ENCODE assay signal across 16 mouse cellular contexts in the genomic region with DNA sequence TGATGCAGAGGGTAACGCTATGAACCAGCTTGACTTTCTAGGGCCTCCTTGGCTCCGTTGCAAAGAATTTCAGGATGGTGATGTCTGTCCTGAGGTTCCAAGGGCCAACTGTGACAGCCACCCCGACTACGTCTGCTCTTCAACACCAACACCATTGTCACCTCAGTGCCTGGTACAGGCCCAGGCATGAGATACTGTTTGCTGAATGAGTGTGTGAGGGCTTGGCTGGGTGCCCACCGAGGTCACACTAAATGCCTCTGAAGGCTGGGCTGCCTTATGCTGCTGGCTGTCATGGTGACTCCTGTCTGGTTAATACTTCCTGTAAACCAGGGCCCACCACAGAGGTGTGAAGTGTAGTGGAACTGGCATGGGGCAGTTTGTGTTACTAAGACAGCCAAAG.
DNase-seq lines count a peak whose midpoint lies in the region; ATAC-seq and TF ChIP-seq lines count a peak whose summit lies in the region.
"Had no signal": no experiment of that assay in that cellular context is flagged by ENCODE, and none has a peak within 500 bp of the region (broad histone marks: within the 10 kb centered on the region; RNA-seq: fewer than 3 reads in every experiment).

No protein-coding gene starts in this region.

- no peak overlapping the region for H3K4me2 ChIP-seq in forebrain, embryonic 14.5 days (ENCODE audit: low read length)
- no peak overlapping the region for H3K4me2 ChIP-seq in forebrain, embryonic 11.5 days (ENCODE audit: low read depth, low read length, severe bottlenecking)
- H3K4me2 ChIP-seq in neural tube, embryonic 13.5 days: no peak overlapping the region
- no peak overlapping the region for H3K4me2 ChIP-seq in neural tube, embryonic 15.5 days
- no peak overlapping the region for H3K4me2 ChIP-seq in midbrain, embryonic 15.5 days
- H3K4me2 ChIP-seq: heart, embryonic 12.5 days; kidney, embryonic 15.5 days; lung, embryonic 15.5 days; midbrain, embryonic 12.5 days had no signal

- no peaks in the 10 kb centered on the region for H3K9me3 ChIP-seq in forebrain, embryonic 14.5 days (replicated peaks; ENCODE audit: control insufficient read depth, low read length)
- H3K9me3 ChIP-seq in forebrain, embryonic 11.5 days (ENCODE audit: control insufficient read depth, low read length): no peaks in the 10 kb centered on the region
- peaks cover 4% of the 10 kb centered on the region; the same call in 1 of the 2 replicates for H3K9me3 ChIP-seq in neural tube, embryonic 13.5 days
- no peaks in the 10 kb centered on the region for H3K9me3 ChIP-seq in neural tube, embryonic 15.5 days (replicated peaks)
- no peaks in the 10 kb centered on the region for H3K9me3 ChIP-seq in midbrain, embryonic 15.5 days
- H3K9me3 ChIP-seq: kidney, embryonic 15.5 days; lung, embryonic 15.5 days; midbrain, embryonic 12.5 days had no signal

- WGBS in forebrain, embryonic 14.5 days: 81% methylated on average over 5 of the region's 5 CpGs
- 94% methylated on average over 5 of the region's 5 CpGs for WGBS in forebrain, embryonic 11.5 days
- WGBS in neural tube, embryonic 13.5 days: 81% methylated on average over 5 of the region's 5 CpGs
- 85% methylated on average over 5 of the region's 5 CpGs for WGBS in neural tube, embryonic 15.5 days
- WGBS in midbrain, embryonic 15.5 days: 89% methylated on average over 5 of the region's 5 CpGs
- 90% methylated on average over 5 of the region's 5 CpGs for WGBS in thymus, adult 2 months

- no peak overlapping the region for H3K9ac ChIP-seq in forebrain, embryonic 14.5 days (ENCODE audit: low read length)
- no peak overlapping the region for H3K9ac ChIP-seq in forebrain, embryonic 11.5 days (ENCODE audit: low read length)
- H3K9ac ChIP-seq in neural tube, embryonic 13.5 days: no peak overlapping the region
- no peak overlapping the region for H3K9ac ChIP-seq in neural tube, embryonic 15.5 days (replicated peaks)
- no peak overlapping the region for H3K9ac ChIP-seq in midbrain, embryonic 15.5 days
- H3K9ac ChIP-seq: heart, embryonic 12.5 days; kidney, embryonic 15.5 days; lung, embryonic 15.5 days; midbrain, embryonic 12.5 days had no signal

- H3K27me3 ChIP-seq in forebrain, embryonic 14.5 days (replicated peaks; ENCODE audit: control insufficient read depth, insufficient read depth, low read length): no peaks in the 10 kb centered on the region
- H3K27me3 ChIP-seq in forebrain, embryonic 11.5 days (ENCODE audit: control insufficient read depth, insufficient read depth, low read length): no peaks in the 10 kb centered on the region
- H3K27me3 ChIP-seq in neural tube, embryonic 13.5 days: no peaks in the 10 kb centered on the region
- H3K27me3 ChIP-seq in neural tube, embryonic 15.5 days (replicated peaks): no peaks in the 10 kb centered on the region
- H3K27me3 ChIP-seq in midbrain, embryonic 15.5 days (replicated peaks): no peaks in the 10 kb centered on the region
- H3K27me3 ChIP-seq in thymus, adult 2 months (ENCODE audit: control insufficient read depth, insufficient read depth, low read length): no peaks in the 10 kb centered on the region
- H3K27me3 ChIP-seq: heart, embryonic 12.5 days; kidney, embryonic 15.5 days; lung, embryonic 15.5 days; midbrain, embryonic 12.5 days had no signal

- DNase-seq in forebrain, embryonic 14.5 days (ENCODE audit: low spot score): peak; percentile 52
- no peak for DNase-seq in forebrain, embryonic 11.5 days (ENCODE audit: low spot score)
- peak; percentile 45 to 56 for DNase-seq in cerebellum, postnatal 14 days
- DNase-seq in thymus, adult 2 months: no peak
- no peak for DNase-seq in gastrocnemius, postnatal 10 days
- DNase-seq: gastrocnemius, adult 2 months; right cerebral cortex, adult 18-20 months; thymus, adult 18-20 months had no signal

- peak; percentile 36; the same call in 1 of the 2 replicates for ATAC-seq in forebrain, embryonic 14.5 days
- no peak for ATAC-seq in forebrain, embryonic 11.5 days (replicated peaks; ENCODE audit: low FRiP score)
- peak; percentile 72 for ATAC-seq in neural tube, embryonic 13.5 days (ENCODE audit: low read depth)
- no peak for ATAC-seq in neural tube, embryonic 15.5 days (ENCODE audit: low FRiP score)
- ATAC-seq in midbrain, embryonic 15.5 days (replicated peaks): no peak

- TF ChIP-seq CTCF in thymus, adult 2 months (IDR thresholded peaks at IDR 0.05; ENCODE audit: borderline replicate concordance, control insufficient read depth, extremely low read depth, insufficient read depth, low read length, poor library complexity): no peak

- TF ChIP-seq POLR2A in thymus, adult 2 months (IDR thresholded peaks at IDR 0.05; ENCODE audit: control insufficient read depth, extremely low read depth, insufficient read depth, low read length, poor library complexity): no peak

- H3K36me3 ChIP-seq in forebrain, embryonic 14.5 days (ENCODE audit: control insufficient read depth, insufficient read depth, low read length): no peaks in the 10 kb centered on the region
- no peaks in the 10 kb centered on the region for H3K36me3 ChIP-seq in forebrain, embryonic 11.5 days (ENCODE audit: control insufficient read depth, insufficient read depth, low read length)
- H3K36me3 ChIP-seq in neural tube, embryonic 13.5 days: no peaks in the 10 kb centered on the region
- no peaks in the 10 kb centered on the region for H3K36me3 ChIP-seq in neural tube, embryonic 15.5 days
- no peaks in the 10 kb centered on the region for H3K36me3 ChIP-seq in midbrain, embryonic 15.5 days (replicated peaks)
- no peaks in the 10 kb centered on the region for H3K36me3 ChIP-seq in thymus, adult 2 months (ENCODE audit: control insufficient read depth, insufficient read depth, low read length)
- H3K36me3 ChIP-seq: heart, embryonic 12.5 days; kidney, embryonic 15.5 days; lung, embryonic 15.5 days; midbrain, embryonic 12.5 days had no signal

- no peak overlapping the region for H3K4me3 ChIP-seq in forebrain, embryonic 14.5 days (ENCODE audit: low read depth, low read length)
- H3K4me3 ChIP-seq in forebrain, embryonic 11.5 days (ENCODE audit: low read depth, low read length): no peak overlapping the region
- no peak overlapping the region for H3K4me3 ChIP-seq in neural tube, embryonic 13.5 days
- no peak overlapping the region for H3K4me3 ChIP-seq in neural tube, embryonic 15.5 days (replicated peaks)
- H3K4me3 ChIP-seq in midbrain, embryonic 15.5 days: no peak overlapping the region
- H3K4me3 ChIP-seq in thymus, adult 2 months (ENCODE audit: control insufficient read depth, insufficient read depth, low read length): no peak overlapping the region
- H3K4me3 ChIP-seq: gastrocnemius, adult 2 months; heart, embryonic 12.5 days; kidney, embryonic 15.5 days; layer of hippocampus, adult 2 months; lung, embryonic 15.5 days; midbrain, embryonic 12.5 days had no signal

- peaks cover 16% of the 10 kb centered on the region for H3K4me1 ChIP-seq in forebrain, embryonic 14.5 days (ENCODE audit: control insufficient read depth, insufficient read depth, low read length)
- H3K4me1 ChIP-seq in forebrain, embryonic 11.5 days (replicated peaks; ENCODE audit: control insufficient read depth, insufficient read depth, low read length): no peaks in the 10 kb centered on the region
- peaks cover 15% of the 10 kb centered on the region for H3K4me1 ChIP-seq in neural tube, embryonic 13.5 days (replicated peaks)
- H3K4me1 ChIP-seq in neural tube, embryonic 15.5 days: peaks cover 14% of the 10 kb centered on the region
- H3K4me1 ChIP-seq in midbrain, embryonic 15.5 days: no peaks in the 10 kb centered on the region
- H3K4me1 ChIP-seq in thymus, adult 2 months (replicated peaks; ENCODE audit: control insufficient read depth, insufficient read depth, low read length): no peaks in the 10 kb centered on the region
- H3K4me1 ChIP-seq: heart, embryonic 12.5 days; kidney, embryonic 15.5 days; lung, embryonic 15.5 days; midbrain, embryonic 12.5 days had no signal

- H3K27ac ChIP-seq in forebrain, embryonic 14.5 days (ENCODE audit: low read depth, low read length): peak overlapping the region; percentile 41; the same call in 1 of the 2 replicates
- H3K27ac ChIP-seq in forebrain, embryonic 11.5 days (ENCODE audit: low read depth, low read length): no peak overlapping the region
- peak overlapping the region; percentile 87 for H3K27ac ChIP-seq in neural tube, embryonic 13.5 days (replicated peaks)
- no peak overlapping the region for H3K27ac ChIP-seq in neural tube, embryonic 15.5 days (replicated peaks)
- H3K27ac ChIP-seq in midbrain, embryonic 15.5 days: peak overlapping the region; percentile 51
- H3K27ac ChIP-seq in thymus, adult 2 months (ENCODE audit: control insufficient read depth, insufficient read depth, low read length): no peak overlapping the region
- H3K27ac ChIP-seq: gastrocnemius, adult 2 months; kidney, embryonic 15.5 days; layer of hippocampus, adult 2 months; lung, embryonic 15.5 days; midbrain, embryonic 12.5 days had no signal

Comparison
In these comparisons a context has a peak if more than half of its experiments do, and no peak if none do; other contexts are left out.
1. ATAC-seq: peak in forebrain, embryonic 14.5 days (single experiment) and neural tube, embryonic 13.5 days (single experiment); none in forebrain, embryonic 11.5 days (single experiment), neural tube, embryonic 15.5 days (single experiment) and midbrain, embryonic 15.5 days (single experiment).
2. DNase-seq: peak in forebrain, embryonic 14.5 days (single experiment) and cerebellum, postnatal 14 days (2 of 2); none in forebrain, embryonic 11.5 days (single experiment), thymus, adult 2 months (single experiment) and gastrocnemius, postnatal 10 days (single experiment).
3. H3K27ac ChIP-seq: peak in forebrain, embryonic 14.5 days (single experiment), neural tube, embryonic 13.5 days (single experiment) and midbrain, embryonic 15.5 days (single experiment); none in forebrain, embryonic 11.5 days (single experiment), neural tube, embryonic 15.5 days (single experiment) and thymus, adult 2 months (single experiment).